ENCODE assay signal across 15 mouse cellular contexts in the genomic region with DNA sequence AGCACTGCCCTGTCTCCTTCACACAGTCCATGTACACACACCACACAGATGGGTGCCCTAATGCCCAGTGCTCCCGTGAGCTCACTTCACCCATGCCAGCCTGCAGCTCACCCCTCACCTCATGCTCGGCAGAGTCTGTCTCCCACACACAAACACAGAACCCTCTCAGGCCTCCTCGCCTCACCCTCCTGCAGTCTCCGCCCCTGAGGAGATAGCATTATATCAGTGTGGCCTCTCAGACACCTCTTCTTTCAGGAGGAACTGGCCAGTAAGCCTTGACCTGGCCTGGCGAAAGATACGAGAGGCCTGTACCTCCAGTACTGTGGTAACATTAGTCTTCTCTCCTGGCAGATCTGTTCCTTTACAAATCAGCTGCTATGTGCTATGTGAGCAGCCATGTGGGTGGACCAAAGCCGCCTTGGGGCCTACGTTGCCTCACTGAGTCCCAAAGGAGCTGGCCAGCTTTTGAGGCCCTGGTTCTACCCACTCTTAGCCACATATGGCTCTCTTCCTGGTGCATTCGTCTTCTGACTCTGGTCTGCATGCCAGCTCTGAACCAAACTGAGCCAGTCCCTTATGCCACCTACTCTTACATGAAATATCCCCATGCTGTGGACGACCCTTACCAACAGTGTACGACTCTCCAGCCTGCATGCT.
DNase-seq lines count a peak whose midpoint lies in the region; ATAC-seq and TF ChIP-seq lines count a peak whose summit lies in the region.
"Had no signal": no experiment of that assay in that cellular context is flagged by ENCODE, and none has a peak within 500 bp of the region (broad histone marks: within the 10 kb centered on the region; RNA-seq: fewer than 3 reads in every experiment).

No protein-coding gene starts in this region.

- no peak overlapping the region for H3K27ac ChIP-seq in kidney, embryonic 15.5 days
- H3K27ac ChIP-seq in liver, embryonic 16.5 days (ENCODE audit: low read length), result no peak overlapping the region; the same call in 1 of the 2 replicates
- H3K27ac ChIP-seq: forebrain, embryonic 15.5 days; neural tube, embryonic 12.5 days had no signal

- H3K27me3 ChIP-seq in erythroblast, embryonic 14.5 days (ENCODE audit: control insufficient read depth), result no peaks in the 10 kb centered on the region
- H3K27me3 ChIP-seq in kidney, embryonic 15.5 days, result no peaks in the 10 kb centered on the region
- H3K27me3 ChIP-seq in liver, embryonic 16.5 days (ENCODE audit: control insufficient read depth, insufficient read depth, low read depth, low read length), result no peaks in the 10 kb centered on the region
- H3K27me3 ChIP-seq: forebrain, embryonic 15.5 days; neural tube, embryonic 12.5 days had no signal

- TF ChIP-seq POLR2A in lung, adult 2 months (IDR thresholded peaks at IDR 0.05; ENCODE audit: borderline replicate concordance, extremely low read depth, low read depth, low read length), result no peak

- H3K4me3 ChIP-seq in erythroblast, embryonic 14.5 days (replicated peaks), result peak overlapping the region; percentile 21
- no peak overlapping the region for H3K4me3 ChIP-seq in kidney, embryonic 15.5 days (replicated peaks)
- 0 out of 2 replicates have a peak overlapping the region, but pooled peaks have one; percentile 11 for H3K4me3 ChIP-seq in liver, embryonic 16.5 days (ENCODE audit: low read depth, low read length)
- no peak overlapping the region for H3K4me3 ChIP-seq in lung, adult 2 months (replicated peaks; ENCODE audit: extremely low read depth, low read depth, low read length)
- H3K4me3 ChIP-seq: forebrain, embryonic 15.5 days; neural tube, embryonic 12.5 days had no signal

- no peak for DNase-seq in kidney, postnatal 25 days
- DNase-seq in brain, adult 2 months (ENCODE audit: low read depth, low spot score), result peak; percentile 70
- no peak for DNase-seq in lung, adult 2 months
- DNase-seq in ovary, postnatal 14 days (ENCODE audit: low spot score), result no peak
- DNase-seq: cerebellum, adult 9-11 months; gastrocnemius, postnatal 10 days; kidney, adult 11 months; kidney, postnatal 4 days; spleen, adult 18-20 months had no signal

- H3K36me3 ChIP-seq in erythroblast, embryonic 14.5 days (ENCODE audit: control insufficient read depth), result no peaks in the 10 kb centered on the region; the same call in 1 of the 2 replicates
- H3K36me3 ChIP-seq in kidney, embryonic 15.5 days, result no peaks in the 10 kb centered on the region
- H3K36me3 ChIP-seq in liver, embryonic 16.5 days (ENCODE audit: control insufficient read depth, insufficient read depth), result no peaks in the 10 kb centered on the region
- H3K36me3 ChIP-seq: forebrain, embryonic 15.5 days; neural tube, embryonic 12.5 days had no signal

- 77% methylated on average over 11 of the region's 11 CpGs for WGBS in kidney, embryonic 15.5 days
- WGBS in liver, embryonic 16.5 days (ENCODE audit: insufficient replicate concordance), result 52% methylated on average over 11 of the region's 11 CpGs
- 86% methylated on average over 11 of the region's 11 CpGs for WGBS in lung, adult 2 months

- no peaks in the 10 kb centered on the region for H3K9me3 ChIP-seq in erythroblast, embryonic 14.5 days (ENCODE audit: control insufficient read depth, low read length)
- no peaks in the 10 kb centered on the region for H3K9me3 ChIP-seq in kidney, embryonic 15.5 days (replicated peaks)
- H3K9me3 ChIP-seq in liver, embryonic 16.5 days (replicated peaks; ENCODE audit: control insufficient read depth, low read length), result no peaks in the 10 kb centered on the region
- H3K9me3 ChIP-seq: forebrain, embryonic 15.5 days; neural tube, embryonic 12.5 days had no signal

- no peak overlapping the region for H3K9ac ChIP-seq in kidney, embryonic 15.5 days
- H3K9ac ChIP-seq in liver, embryonic 16.5 days (ENCODE audit: low read depth, low read length), result no peak overlapping the region
- H3K9ac ChIP-seq: forebrain, embryonic 15.5 days; neural tube, embryonic 12.5 days had no signal

- peaks cover 32% of the 10 kb centered on the region for H3K4me1 ChIP-seq in erythroblast, embryonic 14.5 days (ENCODE audit: control insufficient read depth)
- H3K4me1 ChIP-seq in kidney, embryonic 15.5 days, result peaks cover 7% of the 10 kb centered on the region
- peaks cover 21% of the 10 kb centered on the region for H3K4me1 ChIP-seq in liver, embryonic 16.5 days (ENCODE audit: control insufficient read depth, low read depth, low read length)
- H3K4me1 ChIP-seq in lung, adult 2 months (ENCODE audit: control insufficient read depth, insufficient read depth, low read length), result no peaks in the 10 kb centered on the region

- ATAC-seq in erythroblast, adult 5-6 weeks (replicated peaks; ENCODE audit: low FRiP score, poor library complexity, severe bottlenecking), result no peak
- peak; percentile 45; the same call in 1 of the 2 replicates for ATAC-seq in kidney, embryonic 15.5 days (replicated peaks; ENCODE audit: low FRiP score)
- ATAC-seq in liver, embryonic 16.5 days (ENCODE audit: low read depth), result peak; percentile 58
- ATAC-seq: forebrain, embryonic 15.5 days had no signal

- H3K4me2 ChIP-seq in kidney, embryonic 15.5 days, result no peak overlapping the region
- no peak overlapping the region for H3K4me2 ChIP-seq in liver, embryonic 16.5 days (ENCODE audit: low read depth, low read length)
- H3K4me2 ChIP-seq: forebrain, embryonic 15.5 days; neural tube, embryonic 12.5 days had no signal

- no peak for TF ChIP-seq CTCF in lung, adult 2 months (IDR thresholded peaks at IDR 0.05; ENCODE audit: insufficient read depth, low read length)

Comparison
In these comparisons a context has a peak if more than half of its experiments do, and no peak if none do; other contexts are left out.
1. H3K4me3 ChIP-seq: peak in erythroblast, embryonic 14.5 days (single experiment) and liver, embryonic 16.5 days (single experiment); none in kidney, embryonic 15.5 days (single experiment) and lung, adult 2 months (single experiment).